Comparison of ENCODE assay signal across 13 mouse cellular contexts in genomic region chr15:103334194-103334593, GRCm38 (mm10). TPM values are rescaled to one million over a fixed set of nuclear protein-coding genes. Genes with fewer than 3 reads are reported as not detected.
DNase-seq lines count a peak whose midpoint lies in the region; ATAC-seq and TF ChIP-seq lines count a peak whose summit lies in the region.
"Had no signal": no experiment of that assay in that cellular context is flagged by ENCODE, and none has a peak within 500 bp of the region (broad histone marks: within the 10 kb centered on the region; RNA-seq: fewer than 3 reads in every experiment).

No protein-coding gene starts in this region.

- no peak overlapping the region for H3K27ac ChIP-seq in kidney, postnatal 0 days
- no peak overlapping the region for H3K27ac ChIP-seq in limb, embryonic 12.5 days
- peak overlapping the region; percentile 38; the same call in 1 of the 2 replicates for H3K27ac ChIP-seq in midbrain, embryonic 16.5 days (ENCODE audit: low read length)
- H3K27ac ChIP-seq: heart, embryonic 15.5 days; kidney, embryonic 15.5 days had no signal

- no peak overlapping the region for H3K4me3 ChIP-seq in kidney, postnatal 0 days (replicated peaks; ENCODE audit: low read depth, low read length)
- H3K4me3 ChIP-seq in limb, embryonic 12.5 days (replicated peaks): no peak overlapping the region
- no peak overlapping the region for H3K4me3 ChIP-seq in midbrain, embryonic 16.5 days (ENCODE audit: low read depth, low read length)
- H3K4me3 ChIP-seq: heart, embryonic 15.5 days; kidney, embryonic 15.5 days had no signal

- H3K36me3 ChIP-seq in kidney, postnatal 0 days (ENCODE audit: insufficient read depth, low read length): no peaks in the 10 kb centered on the region
- no peaks in the 10 kb centered on the region for H3K36me3 ChIP-seq in limb, embryonic 12.5 days
- no peaks in the 10 kb centered on the region for H3K36me3 ChIP-seq in midbrain, embryonic 16.5 days (ENCODE audit: control insufficient read depth, insufficient read depth, low read length)
- H3K36me3 ChIP-seq: heart, embryonic 15.5 days; kidney, embryonic 15.5 days had no signal

- 27% methylated on average over 2 of the region's 2 CpGs for WGBS in kidney, postnatal 0 days
- WGBS in limb, embryonic 12.5 days: 3% methylated on average over 2 of the region's 2 CpGs
- WGBS in midbrain, embryonic 16.5 days: 0% methylated on average over 1 of the region's 2 CpGs

- TF ChIP-seq CTCF in kidney, postnatal 0 days (IDR thresholded peaks at IDR 0.05; ENCODE audit: low read depth): no peak

- 0 out of 2 replicates have a peak, but pooled peaks have one; percentile 40 for ATAC-seq in kidney, postnatal 0 days (replicated peaks; ENCODE audit: low FRiP score, low read depth)
- no peak; the same call in 1 of the 2 replicates for ATAC-seq in limb, embryonic 12.5 days (ENCODE audit: insufficient number of reproducible peaks, insufficient read depth, low FRiP score, low TSS enrichment, low read depth)
- ATAC-seq in midbrain, embryonic 16.5 days: no peak

- peaks cover 9% of the 10 kb centered on the region; the same call in 1 of the 2 replicates for H3K4me1 ChIP-seq in kidney, postnatal 0 days (replicated peaks; ENCODE audit: insufficient read depth, low read length)
- H3K4me1 ChIP-seq in limb, embryonic 12.5 days (replicated peaks): peaks cover 54% of the 10 kb centered on the region
- peaks cover 29% of the 10 kb centered on the region for H3K4me1 ChIP-seq in midbrain, embryonic 16.5 days (ENCODE audit: control insufficient read depth, insufficient read depth, low read length)

- DNase-seq in kidney, postnatal 0 days (ENCODE audit: low spot score): no peak
- DNase-seq in kidney, postnatal 14 days: no peak
- DNase-seq in embryo, embryonic 9.5 days (ENCODE audit: extremely low spot score): peak; percentile 75
- DNase-seq in urinary bladder, postnatal 25 days (ENCODE audit: low spot score): no peak
- DNase-seq in MN1 (ENCODE audit: low spot score) (no peak), adipocyte (ENCODE audit: low spot score) (no peak)
- DNase-seq: adrenal gland, adult 8-10 months; lung, postnatal 14 days had no signal

- no peaks in the 10 kb centered on the region for H3K9me3 ChIP-seq in kidney, postnatal 0 days (replicated peaks; ENCODE audit: low read length)
- H3K9me3 ChIP-seq in limb, embryonic 12.5 days: no peaks in the 10 kb centered on the region
- H3K9me3 ChIP-seq in midbrain, embryonic 16.5 days (replicated peaks; ENCODE audit: control insufficient read depth, low read length, poor library complexity, severe bottlenecking): no peaks in the 10 kb centered on the region
- H3K9me3 ChIP-seq: heart, embryonic 15.5 days; kidney, embryonic 15.5 days had no signal

- H3K9ac ChIP-seq in kidney, postnatal 0 days (ENCODE audit: low read depth, low read length): no peak overlapping the region
- no peak overlapping the region for H3K9ac ChIP-seq in limb, embryonic 12.5 days (replicated peaks)
- H3K9ac ChIP-seq in midbrain, embryonic 16.5 days (ENCODE audit: low read depth, low read length): no peak overlapping the region
- H3K9ac ChIP-seq: heart, embryonic 15.5 days; kidney, embryonic 15.5 days had no signal

- H3K4me2 ChIP-seq in kidney, postnatal 0 days (ENCODE audit: low read length): no peak overlapping the region
- H3K4me2 ChIP-seq in limb, embryonic 12.5 days: peak overlapping the region; percentile 15; the same call in 1 of the 2 replicates
- no peak overlapping the region; the same call in 1 of the 2 replicates for H3K4me2 ChIP-seq in midbrain, embryonic 16.5 days (ENCODE audit: low read length)
- H3K4me2 ChIP-seq: heart, embryonic 15.5 days; kidney, embryonic 15.5 days had no signal

- H3K27me3 ChIP-seq in kidney, postnatal 0 days (ENCODE audit: insufficient read depth, low read length): peaks cover 6% of the 10 kb centered on the region
- H3K27me3 ChIP-seq in limb, embryonic 12.5 days: peaks cover 24% of the 10 kb centered on the region
- no peaks in the 10 kb centered on the region for H3K27me3 ChIP-seq in midbrain, embryonic 16.5 days (ENCODE audit: control insufficient read depth, insufficient read depth, low read depth, low read length)

RNA-seq across cellular contexts. Expression of gene Zfp385a, which starts 5.7 kb away (rescaled TPM):
- 11.3 and 11.8 TPM in 2 replicates for polyA plus RNA-seq in kidney, postnatal 0 days (2015; fragmentation: Nextera tagmentation; extraction: Ambion mirVana)
- 11.2 and 13.3 TPM in 2 replicates for polyA plus RNA-seq in limb, embryonic 12.5 days (2016; fragmentation: Nextera tagmentation; extraction: Ambion mirVana)
- polyA plus RNA-seq in midbrain, embryonic 16.5 days (2015; fragmentation: Nextera tagmentation; extraction: Ambion mirVana): 20.1 and 22.7 TPM in 2 replicates

RNA-seq across cellular contexts. Expression of gene Gpr84, which starts 23.8 kb away (rescaled TPM):
- polyA plus RNA-seq in kidney, postnatal 0 days (2015; fragmentation: Nextera tagmentation; extraction: Ambion mirVana): 0.47 and 0.65 TPM in 2 replicates
- polyA plus RNA-seq in limb, embryonic 12.5 days (2016; fragmentation: Nextera tagmentation; extraction: Ambion mirVana): 0.31 and 0.44 TPM in 2 replicates
- polyA plus RNA-seq in midbrain, embryonic 16.5 days (2015; fragmentation: Nextera tagmentation; extraction: Ambion mirVana): 0.40 and 0.64 TPM in 2 replicates
- polyA plus RNA-seq: thymus, postnatal 0 days had no signal

RNA-seq across cellular contexts. Expression of gene Itga5, which starts 32.4 kb away (rescaled TPM):
- 19.4 and 22.0 TPM in 2 replicates for polyA plus RNA-seq in kidney, postnatal 0 days (2015; fragmentation: Nextera tagmentation; extraction: Ambion mirVana)
- polyA plus RNA-seq in limb, embryonic 12.5 days (2016; fragmentation: Nextera tagmentation; extraction: Ambion mirVana): 45.1 and 50.5 TPM in 2 replicates
- 5.8 and 7.4 TPM in 2 replicates for polyA plus RNA-seq in midbrain, embryonic 16.5 days (2015; fragmentation: Nextera tagmentation; extraction: Ambion mirVana)
